Mouse (Mus musculus) midbrain, embryonic 10.5 days (tissue): ENCODE data around the gene Tesc. TPM values are rescaled to one million over a fixed set of nuclear protein-coding genes. Genes with fewer than 3 reads are reported as not detected.
A peak's percentile ranks its signal among the peaks of the same experiment; 100 is the strongest.

Experiments
- DNase-seq: peaks from one replicate; pipeline ENCODE4 v3.0.0-alpha.2; 2017; ENCODE audit warnings: low spot score
- H3K27ac ChIP-seq: fragments of 300-500 bp; sonication (generic); replicated peaks from 2 replicates; pipeline ENCODE4 v1.5.1; 2016; ENCODE audit warnings: mild to moderate bottlenecking
- H3K27me3 ChIP-seq: fragments of 300-500 bp; sonication (generic); 2 replicates; pipeline ENCODE4 v1.6.1; 2016; ENCODE audit warnings: low read depth, mild to moderate bottlenecking; ENCODE audit not compliant: poor library complexity, severe bottlenecking
- H3K36me3 ChIP-seq: fragments of 300-500 bp; sonication (generic); 2 replicates; pipeline ENCODE4 v1.6.1; 2016; ENCODE audit warnings: mild to moderate bottlenecking, moderate library complexity
- H3K4me1 ChIP-seq: fragments of 300-500 bp; sonication (generic); 2 replicates; pipeline ENCODE4 v1.6.1; 2016
- H3K4me3 ChIP-seq: fragments of 300-500 bp; sonication (generic); 2 replicates; pipeline ENCODE4 v1.5.1; 2016; ENCODE audit warnings: mild to moderate bottlenecking, moderate library complexity
- H3K9me3 ChIP-seq: fragments of 300-500 bp; sonication (generic); replicated peaks from 2 replicates; pipeline ENCODE4 v1.6.1; 2016; ENCODE audit warnings: mild to moderate bottlenecking
- WGBS: fragments of 180-500 bp; shearing (Covaris S2); methylation state at CpG from one replicate; pipeline ENCODE4 v1.1.7; 2016; 5-methylcytosine and 5-hydroxymethylcytosine counted together
- polyA plus RNA-seq: library from polyadenylated mRNA; unstranded; fragments of >200 nt; fragmentation: Nextera tagmentation; extraction: Ambion mirVana; gene quantifications from 2 replicates; pipeline ENCODE4 v1.2.1, GENCODE M21; 2016

The Tesc gene
- polyA plus RNA-seq, 1 experiment from 2014 or later, result 0.90 TPM

GRCm38 (mm10) chr5:118023053-118023452 lies 4.5 kb upstream of the Tesc start:
- H3K27ac ChIP-seq, result no peak overlapping the region
- WGBS, result 86% methylated on average over 3 of the region's 3 CpGs
- H3K4me3 ChIP-seq, result no peak overlapping the region
- no peaks in the 10 kb centered on the region for H3K9me3 ChIP-seq
- no peaks in the 10 kb centered on the region for H3K36me3 ChIP-seq
- H3K4me1 ChIP-seq, result peaks cover 23% of the 10 kb centered on the region
- DNase-seq, result no peak
- peaks cover 33% of the 10 kb centered on the region for H3K27me3 ChIP-seq

- DNase-seq, result no peak
- Histone ChIP-seq H3K9me3 (no peaks in the 10 kb centered on the region), H3K36me3 (no peaks in the 10 kb centered on the region), H3K27ac (no peak overlapping the region), H3K4me3 (peak overlapping the region; percentile 71; the same call in 1 of the 2 replicates), H3K4me1 (peaks cover 41% of the 10 kb centered on the region), H3K27me3 (peaks cover 61% of the 10 kb centered on the region)
- WGBS, result under 1% methylated on average over 12 of the region's 12 CpGs
These were observed 1.7 kb upstream of the Tesc start for GRCm38 (mm10) chr5:118025880-118026279.

- no peaks in the 10 kb centered on the region for H3K9me3 ChIP-seq
- H3K4me3 ChIP-seq, result peak overlapping the region; percentile 71; the same call in 1 of the 2 replicates
- DNase-seq, result no peak
- H3K36me3 ChIP-seq, result no peaks in the 10 kb centered on the region
- H3K4me1 ChIP-seq, result peaks cover 45% of the 10 kb centered on the region
- 3% methylated on average over 13 of the region's 13 CpGs for WGBS
- no peak overlapping the region for H3K27ac ChIP-seq
- H3K27me3 ChIP-seq, result peaks cover 66% of the 10 kb centered on the region
These were observed 1.2 kb upstream of the Tesc start for GRCm38 (mm10) chr5:118026343-118026742.

- Histone ChIP-seq H3K36me3 (no peaks in the 10 kb centered on the region), H3K9me3 (no peaks in the 10 kb centered on the region), H3K27ac (peak overlapping the region; percentile 55; the same call in 1 of the 2 replicates), H3K27me3 (peaks cover 70% of the 10 kb centered on the region), H3K4me1 (peaks cover 49% of the 10 kb centered on the region), H3K4me3 (peak overlapping the region; percentile 71)
- DNase-seq, result peak; percentile 28
- under 1% methylated on average over 39 of the region's 39 CpGs for WGBS
These were observed 344 bp upstream of the Tesc start for GRCm38 (mm10) chr5:118027101-118027697.

- DNase-seq, result peak; percentile 28
- H3K27me3 ChIP-seq, result peaks cover 76% of the 10 kb centered on the region
- peak overlapping the region; percentile 71 for H3K4me3 ChIP-seq
- 1% methylated on average over 77 of the region's 79 CpGs for WGBS
- H3K27ac ChIP-seq, result peak overlapping the region; percentile 55; the same call in 1 of the 2 replicates
- no peaks in the 10 kb centered on the region for H3K36me3 ChIP-seq
- no peaks in the 10 kb centered on the region for H3K9me3 ChIP-seq
- H3K4me1 ChIP-seq, result peaks cover 49% of the 10 kb centered on the region
These were observed 870 bp downstream of the Tesc start for GRCm38 (mm10) chr5:118028191-118029034.

- Histone ChIP-seq H3K27me3 (peaks cover 76% of the 10 kb centered on the region), H3K9me3 (no peaks in the 10 kb centered on the region), H3K27ac (no peak overlapping the region), H3K4me3 (peak overlapping the region; percentile 71), H3K4me1 (peaks cover 49% of the 10 kb centered on the region), H3K36me3 (no peaks in the 10 kb centered on the region)
- no peak for DNase-seq
- WGBS, result 7% methylated on average over 12 of the region's 12 CpGs
These were observed 1.5 kb downstream of the Tesc start for GRCm38 (mm10) chr5:118029035-118029408.

- Histone ChIP-seq H3K4me3 (peak overlapping the region; percentile 71), H3K9me3 (no peaks in the 10 kb centered on the region), H3K27me3 (peaks cover 76% of the 10 kb centered on the region), H3K4me1 (peaks cover 49% of the 10 kb centered on the region), H3K27ac (no peak overlapping the region), H3K36me3 (no peaks in the 10 kb centered on the region)
- WGBS, result 4% methylated on average over 10 of the region's 10 CpGs
- DNase-seq, result peak; percentile 41
These were observed 1.9 kb downstream of the Tesc start for GRCm38 (mm10) chr5:118029420-118029819.

GRCm38 (mm10) chr5:118030022-118030675 lies 2.6 kb downstream of the Tesc start:
- H3K9me3 ChIP-seq, result no peaks in the 10 kb centered on the region; the same call in 1 of the 2 replicates
- DNase-seq, result no peak
- H3K36me3 ChIP-seq, result no peaks in the 10 kb centered on the region
- WGBS, result 87% methylated on average over 9 of the region's 9 CpGs
- peaks cover 72% of the 10 kb centered on the region for H3K27me3 ChIP-seq
- H3K4me3 ChIP-seq, result no peak overlapping the region
- peaks cover 49% of the 10 kb centered on the region for H3K4me1 ChIP-seq
- no peak overlapping the region for H3K27ac ChIP-seq

GRCm38 (mm10) chr5:118031059-118031458 lies 3.5 kb downstream of the Tesc start:
- WGBS, result 58% methylated on average over 5 of the region's 5 CpGs
- no peak overlapping the region for H3K27ac ChIP-seq
- peaks cover 46% of the 10 kb centered on the region for H3K4me1 ChIP-seq
- H3K27me3 ChIP-seq, result peaks cover 63% of the 10 kb centered on the region
- H3K36me3 ChIP-seq, result no peaks in the 10 kb centered on the region
- H3K9me3 ChIP-seq, result no peaks in the 10 kb centered on the region; the same call in 1 of the 2 replicates
- DNase-seq, result no peak
- no peak overlapping the region for H3K4me3 ChIP-seq

- Histone ChIP-seq H3K4me3 (no peak overlapping the region), H3K27ac (no peak overlapping the region), H3K9me3 (no peaks in the 10 kb centered on the region; the same call in 1 of the 2 replicates), H3K27me3 (peaks cover 59% of the 10 kb centered on the region), H3K36me3 (no peaks in the 10 kb centered on the region), H3K4me1 (peaks cover 41% of the 10 kb centered on the region)
- 55% methylated on average over 4 of the region's 4 CpGs for WGBS
- no peak for DNase-seq
These were observed 4.0 kb downstream of the Tesc start for GRCm38 (mm10) chr5:118031508-118031907.

- peaks cover 41% of the 10 kb centered on the region for H3K4me1 ChIP-seq
- no peak overlapping the region for H3K27ac ChIP-seq
- H3K4me3 ChIP-seq, result no peak overlapping the region
- H3K9me3 ChIP-seq, result no peaks in the 10 kb centered on the region; the same call in 1 of the 2 replicates
- peaks cover 52% of the 10 kb centered on the region for H3K27me3 ChIP-seq
- 71% methylated on average over 4 of the region's 4 CpGs for WGBS
- no peaks in the 10 kb centered on the region for H3K36me3 ChIP-seq
- DNase-seq, result no peak
These were observed 5.8 kb downstream of the Tesc start for GRCm38 (mm10) chr5:118033328-118033727.

GRCm38 (mm10) chr5:118033740-118034139 lies 6.2 kb downstream of the Tesc start:
- no peak for DNase-seq
- no peaks in the 10 kb centered on the region for H3K36me3 ChIP-seq
- H3K9me3 ChIP-seq, result no peaks in the 10 kb centered on the region; the same call in 1 of the 2 replicates
- peaks cover 50% of the 10 kb centered on the region for H3K27me3 ChIP-seq
- no peak overlapping the region for H3K27ac ChIP-seq
- 78% methylated on average over 6 of the region's 6 CpGs for WGBS
- peaks cover 38% of the 10 kb centered on the region for H3K4me1 ChIP-seq
- H3K4me3 ChIP-seq, result no peak overlapping the region
